Mouse (Mus musculus): Measurements from ENCODE around the gene Cherp.
A peak's percentile ranks its signal among the peaks of the same experiment; 100 is the strongest.

DNA sequence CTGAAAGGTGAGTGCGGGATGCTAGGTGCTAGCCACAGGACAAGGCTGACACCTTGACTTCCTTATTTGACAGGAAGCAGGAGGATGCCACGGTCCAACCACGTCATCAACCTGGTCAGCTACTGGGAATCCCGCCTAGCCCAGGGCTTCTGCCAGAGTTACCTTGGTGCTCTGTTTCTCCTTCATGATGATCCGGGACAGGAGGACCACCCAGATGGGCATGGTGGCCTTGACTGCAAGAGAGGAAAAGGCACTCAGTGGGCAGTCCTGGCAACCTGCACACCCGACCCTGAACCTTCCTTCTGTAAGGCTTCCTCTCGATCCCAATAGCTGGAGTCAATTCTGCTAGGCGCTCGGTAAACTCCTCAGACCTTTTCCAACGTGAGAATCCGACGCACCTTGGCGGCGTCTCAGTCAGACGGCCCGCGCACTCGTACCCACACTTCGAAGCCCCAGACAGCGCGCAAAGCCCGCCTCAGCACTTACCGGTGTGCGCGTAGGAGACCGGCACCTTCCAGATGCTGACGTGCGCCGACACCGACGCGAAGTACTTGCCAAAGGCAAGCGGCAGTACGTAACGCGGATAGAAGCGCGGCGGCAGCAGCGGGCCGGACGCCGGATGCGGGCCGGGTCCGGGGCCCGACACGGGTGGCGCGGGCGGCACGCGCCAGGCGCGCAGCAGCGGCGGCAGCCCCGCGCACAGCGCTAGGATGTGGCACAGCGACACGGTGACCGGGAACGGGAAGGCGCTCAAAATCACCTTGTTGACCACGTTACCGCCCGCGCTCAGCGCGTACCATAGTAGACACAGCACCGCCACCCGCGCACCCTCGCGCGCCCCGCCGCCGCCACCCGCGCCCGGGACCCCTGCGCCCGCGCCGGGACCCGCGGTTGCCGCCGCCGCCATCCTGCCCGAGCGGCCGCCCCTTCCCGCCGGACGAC is 16.9 kb upstream of the Cherp start, which contains the start of gene Slc35e1:
- TF ChIP-seq CTCF (IDR thresholded peaks at IDR 0.05; ENCODE audit: low read depth) (0 out of 2 replicates have a peak, but pooled peaks have one; percentile 10), EP300 (optimal IDR thresholded peaks at IDR 0.05) (no peak)

Measured in stomach, postnatal 0 days (tissue).